Mouse (Mus musculus) brain, adult 2 months (tissue): ENCODE measurements around the gene Vmn2r9.
"Not testable (repeated sequence)": the region's sequence is repeated elsewhere in the genome, so short reads cannot be mapped to it uniquely, and the experiment has no call there.

Source experiments
- DNase-seq: peaks from one replicate; pipeline ENCODE4 v3.0.0; 2011; ENCODE audit warnings: low read depth, low spot score

Gene Vmn2r9

DNA sequence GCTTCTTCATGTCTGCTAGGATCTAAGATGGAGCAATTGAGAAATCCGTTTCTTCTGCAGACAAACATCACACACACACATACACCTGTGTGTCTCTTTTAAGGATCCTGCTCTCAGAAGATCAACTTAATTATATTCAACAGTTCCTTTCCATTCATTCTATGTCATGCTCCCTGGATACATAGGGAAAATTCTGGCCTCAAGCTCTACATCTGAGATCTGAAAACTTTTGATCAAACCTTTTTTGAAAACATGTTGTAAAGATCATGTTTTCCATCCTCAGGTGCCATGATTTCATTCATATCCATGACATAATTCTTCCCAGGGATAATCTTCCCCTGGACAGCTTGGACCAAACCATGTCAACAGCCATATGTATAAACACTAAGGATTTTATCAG is at the start of gene Vmn2r9:
Gene Vmn2r9, minus strand, starts transcription at position 101 of the 400 bp plus-strand sequence.
- DNase-seq: not testable (repeated sequence)

DNA sequence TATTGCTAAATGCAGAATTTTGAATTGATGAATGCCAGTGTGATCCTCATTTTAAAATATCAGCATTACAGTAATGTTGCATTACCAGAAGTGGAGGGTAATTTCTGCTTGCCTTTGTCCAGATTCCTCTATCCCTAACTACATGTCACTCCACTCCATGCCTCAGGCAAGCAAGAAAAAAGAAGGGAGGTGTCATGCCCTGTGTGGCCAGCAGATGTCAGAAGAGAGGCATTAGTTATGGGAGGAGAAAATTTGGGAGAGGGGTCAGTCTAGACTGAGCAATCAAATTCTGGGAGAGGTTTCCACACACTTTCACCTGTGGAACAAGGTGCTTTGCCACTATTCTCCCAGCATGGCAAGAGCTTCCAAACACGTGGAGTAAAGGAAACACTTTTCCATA is 14.3 kb upstream of the Vmn2r9 start:
- peak; percentile 0 for DNase-seq

DNA sequence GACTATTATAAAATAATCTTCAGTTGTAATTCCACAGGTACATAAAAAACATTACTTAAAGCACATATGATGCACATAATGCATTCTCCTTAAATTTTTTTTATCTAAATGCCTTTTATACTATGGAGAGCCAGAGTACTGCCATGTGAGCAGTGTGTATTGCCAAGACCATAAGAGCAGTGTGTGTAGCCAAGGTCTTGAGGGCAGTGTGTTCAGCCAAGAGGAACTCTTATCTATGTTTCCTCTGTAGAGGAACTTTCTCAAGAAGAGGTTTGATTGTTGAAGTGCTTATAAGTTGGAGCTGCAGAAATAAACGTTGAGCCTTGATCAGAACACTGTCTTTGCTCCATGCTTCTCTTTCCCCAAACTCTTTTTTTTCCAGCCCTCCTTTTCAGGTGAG is 2.9 kb downstream of the Vmn2r9 start:
- DNase-seq: no peak

DNA sequence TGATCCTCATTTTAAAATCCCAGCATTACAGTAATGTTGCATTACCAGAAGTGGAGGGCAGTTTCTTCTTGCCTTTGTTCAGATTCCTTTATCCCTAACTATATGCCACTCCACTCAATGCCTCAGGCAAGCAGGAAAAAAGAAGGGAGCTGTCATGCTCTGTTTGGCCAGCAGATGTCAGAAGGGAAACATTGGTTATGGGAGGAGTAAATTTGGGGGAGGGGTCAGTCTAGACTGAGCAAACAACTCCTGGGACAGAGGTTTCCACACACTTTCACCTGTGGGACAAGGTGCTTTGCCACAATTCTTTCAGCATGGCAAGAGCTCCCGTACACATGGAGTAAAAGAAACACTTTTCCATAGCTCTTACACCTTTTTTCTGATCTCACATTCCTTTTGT is 16.2 kb downstream of the Vmn2r9 start:
- no peak for DNase-seq

DNA sequence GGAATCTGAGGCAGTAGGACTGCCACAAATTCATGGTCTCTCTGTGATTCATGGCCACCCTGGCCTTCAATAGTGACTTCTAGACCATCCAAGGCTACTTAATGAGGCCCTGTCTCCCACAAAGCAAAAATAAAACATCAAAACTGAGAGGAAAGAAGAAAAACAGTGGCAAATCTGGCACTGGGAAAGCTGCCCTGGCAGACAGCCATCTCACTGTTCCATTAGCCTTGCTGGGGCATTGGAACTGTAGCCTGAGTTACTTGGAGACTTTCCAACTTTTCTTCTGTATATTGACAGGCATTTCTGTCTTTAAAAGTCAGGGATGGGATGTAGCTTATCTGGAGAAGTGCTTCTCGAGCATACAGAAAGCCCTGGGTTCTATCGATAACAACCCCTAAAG is 29.1 kb downstream of the Vmn2r9 start:
- DNase-seq: peak; percentile 1

DNA sequence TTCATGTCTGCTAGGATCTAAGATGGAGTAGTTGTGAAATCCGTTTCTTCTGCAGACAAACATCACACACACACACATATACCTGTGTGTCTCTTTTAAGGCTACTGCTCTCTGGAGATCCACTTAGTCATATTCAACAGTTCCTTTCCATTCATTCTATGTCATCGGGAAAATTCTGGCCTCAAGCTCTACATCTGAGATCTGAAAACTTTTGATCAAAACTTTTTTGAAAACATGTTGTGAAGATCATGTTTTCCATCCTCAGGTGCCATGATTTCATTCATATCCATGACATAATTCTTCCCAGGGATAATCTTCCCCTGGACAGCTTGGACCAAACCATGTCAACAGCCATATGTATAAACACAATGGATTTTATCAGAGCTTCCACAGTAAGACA is 43.7 kb downstream of the Vmn2r9 start, which contains the start of gene Vmn2r8:
Gene Vmn2r8, minus strand, starts transcription at position 101 of the 400 bp plus-strand sequence.
- DNase-seq: not testable (repeated sequence)

DNA sequence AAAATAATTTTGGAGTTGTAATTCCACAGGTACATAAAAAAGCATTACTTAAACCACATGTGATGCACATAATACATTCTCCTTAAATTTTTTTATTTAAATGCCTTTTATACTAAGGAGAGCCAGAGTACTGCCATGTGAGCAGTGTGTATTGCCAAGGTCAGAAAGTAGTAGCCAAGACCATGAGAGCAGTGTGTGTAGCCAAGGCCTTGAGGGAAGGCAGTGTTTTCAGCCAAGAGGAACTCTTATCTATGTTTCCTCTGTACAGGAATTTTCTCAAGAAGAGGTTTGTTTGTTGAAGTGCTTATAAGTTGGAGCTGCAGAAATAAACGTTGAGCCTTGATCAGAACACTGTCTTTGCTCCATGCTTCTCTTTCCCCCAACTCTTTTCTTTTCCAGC is 48.8 kb downstream of the Vmn2r9 start:
- no peak for DNase-seq

DNA sequence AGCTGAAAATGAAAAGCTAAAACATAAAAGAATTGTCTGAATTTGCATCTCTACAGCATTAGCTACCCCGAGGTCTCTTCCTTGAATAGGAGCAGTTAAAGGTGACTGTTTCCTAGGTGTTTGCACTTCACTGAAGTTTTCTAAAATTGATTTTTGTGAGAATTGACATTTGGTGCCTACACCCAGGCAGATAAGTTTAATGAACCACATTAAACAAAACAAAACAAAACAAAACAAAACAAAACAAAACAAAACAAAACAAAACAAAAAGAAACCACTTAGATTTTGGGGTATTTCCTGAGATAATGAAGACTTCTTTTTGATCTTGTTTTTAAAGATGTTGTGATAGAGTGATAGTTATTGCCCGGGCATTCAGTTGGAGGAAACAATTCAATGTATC is 57.1 kb downstream of the Vmn2r9 start, which contains the start of gene Tmed11:
Gene Tmed11, minus strand, starts transcription at position 101 of the 400 bp plus-strand sequence.
- DNase-seq: not testable (repeated sequence)

DNA sequence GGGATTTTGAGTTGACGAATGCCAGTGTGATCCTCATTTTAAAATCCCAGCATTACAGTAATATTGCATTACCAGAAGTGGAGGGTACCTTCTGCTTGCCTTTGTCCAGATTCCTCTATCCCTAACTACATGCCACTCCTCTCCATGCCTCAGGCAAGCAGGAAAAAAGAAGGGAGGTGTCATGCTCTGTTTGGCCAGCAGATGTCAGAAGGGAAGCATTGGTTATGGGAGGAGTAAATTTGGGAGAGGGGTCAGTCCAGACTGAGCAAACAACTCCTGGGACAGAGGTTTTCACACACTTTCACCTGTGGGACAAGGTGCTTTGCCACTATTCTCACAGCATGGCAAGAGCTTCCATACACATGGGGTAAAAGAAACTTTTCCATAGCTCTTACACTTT is 62.0 kb downstream of the Vmn2r9 start:
- DNase-seq: not testable (repeated sequence)
